Mouse (Mus musculus): Measurements from ENCODE around the gene Nfe2l2. TPM values are rescaled to one million over a fixed set of nuclear protein-coding genes. Genes with fewer than 3 reads are reported as not detected.
"Not testable (repeated sequence)": the region's sequence is repeated elsewhere in the genome, so short reads cannot be mapped to it uniquely, and the experiment has no call there.

The Nfe2l2 gene
- polyA plus RNA-seq, 1 experiment from 2014 or later = 55.3 TPM

DNA sequence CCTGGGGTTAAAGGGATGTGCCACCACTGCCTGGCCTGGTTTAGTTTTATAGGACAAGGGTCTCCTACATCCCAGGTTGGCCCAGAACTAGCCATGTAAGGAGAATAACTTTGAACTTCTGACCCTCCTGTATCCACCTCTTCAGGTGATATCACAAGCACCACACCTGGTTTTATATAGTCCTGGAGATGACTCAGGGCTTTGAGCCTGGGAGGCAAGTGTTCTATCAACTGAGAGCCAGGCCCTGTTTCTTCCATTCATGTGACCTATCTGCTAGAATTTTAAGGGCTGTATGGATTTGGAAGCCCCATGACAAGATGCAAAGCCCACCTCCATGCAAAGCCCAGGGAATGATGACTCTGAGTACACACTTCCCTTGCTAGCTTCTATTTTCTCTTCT, 51.3 kb downstream of the Nfe2l2 start:
- Histone ChIP-seq H3K4me2 (ENCODE audit: low read length) (no peak overlapping the region), H3K27me3 (ENCODE audit: control insufficient read depth, insufficient read depth, low read length) (no peaks in the 10 kb centered on the region), H3K4me1 (ENCODE audit: control insufficient read depth in 2 of 2, insufficient read depth in 2 of 2, low read length in 2 of 2) (peaks cover 0 to 16% of the 10 kb centered on the region in 2 experiments; a peak in 3 of 4 replicates), H3K36me3 (ENCODE audit: control insufficient read depth, insufficient read depth, low read length) (no peaks in the 10 kb centered on the region), H3K27ac (replicated peaks in 1 of 2; ENCODE audit: control insufficient read depth in 1 of 2, insufficient read depth in 1 of 2, low read depth in 2 of 2, low read length in 2 of 2) (no peak overlapping the region), H3K9ac (ENCODE audit: low read length) (no peak overlapping the region), H3K9me3 (ENCODE audit: control insufficient read depth, low read length) (no peaks in the 10 kb centered on the region), H3K4me3 (ENCODE audit: control insufficient read depth in 1 of 2, insufficient read depth in 1 of 2, low read depth in 1 of 2, low read length in 2 of 2) (no peak overlapping the region)
- ATAC-seq (ENCODE audit: insufficient number of reproducible peaks, insufficient read depth, low FRiP score, low read depth) = no peak

DNA sequence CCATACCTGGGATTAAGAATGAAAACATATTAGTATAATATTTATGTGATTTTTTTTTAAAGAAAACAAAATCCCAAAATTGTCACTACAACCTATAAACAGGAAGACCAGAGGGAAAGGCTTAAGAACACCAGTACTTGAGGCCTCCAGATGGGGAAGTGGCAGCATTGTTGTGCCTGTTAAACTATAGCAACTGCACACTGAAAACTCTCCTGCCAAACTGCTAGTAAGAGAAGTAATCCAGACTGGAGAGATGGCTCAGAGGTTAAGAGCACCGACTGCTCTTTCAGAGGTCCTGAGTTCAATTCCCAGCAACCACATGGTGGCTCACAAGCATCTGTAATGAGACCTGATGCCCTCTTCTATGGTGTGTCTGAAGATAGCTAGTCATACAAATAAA, 54.0 kb downstream of the Nfe2l2 start:
- ATAC-seq (ENCODE audit: insufficient number of reproducible peaks, insufficient read depth, low FRiP score, low read depth) = no peak
- Histone ChIP-seq H3K9ac (ENCODE audit: low read length) (no peak overlapping the region), H3K4me2 (ENCODE audit: low read length) (no peak overlapping the region), H3K9me3 (ENCODE audit: control insufficient read depth, low read length) (no peaks in the 10 kb centered on the region), H3K27ac (replicated peaks in 1 of 2; ENCODE audit: control insufficient read depth in 1 of 2, insufficient read depth in 1 of 2, low read depth in 2 of 2, low read length in 2 of 2) (no peak overlapping the region), H3K36me3 (ENCODE audit: control insufficient read depth, insufficient read depth, low read length) (no peaks in the 10 kb centered on the region), H3K4me1 (ENCODE audit: control insufficient read depth in 2 of 2, insufficient read depth in 2 of 2, low read length in 2 of 2) (peaks cover 0 to 6% of the 10 kb centered on the region in 2 experiments; a peak in 1 of 4 replicates), H3K27me3 (ENCODE audit: control insufficient read depth, insufficient read depth, low read length) (no peaks in the 10 kb centered on the region), H3K4me3 (ENCODE audit: control insufficient read depth in 1 of 2, insufficient read depth in 1 of 2, low read depth in 1 of 2, low read length in 2 of 2) (no peak overlapping the region)
- WGBS = 91% methylated on average over 1 of the region's 1 CpGs

DNA sequence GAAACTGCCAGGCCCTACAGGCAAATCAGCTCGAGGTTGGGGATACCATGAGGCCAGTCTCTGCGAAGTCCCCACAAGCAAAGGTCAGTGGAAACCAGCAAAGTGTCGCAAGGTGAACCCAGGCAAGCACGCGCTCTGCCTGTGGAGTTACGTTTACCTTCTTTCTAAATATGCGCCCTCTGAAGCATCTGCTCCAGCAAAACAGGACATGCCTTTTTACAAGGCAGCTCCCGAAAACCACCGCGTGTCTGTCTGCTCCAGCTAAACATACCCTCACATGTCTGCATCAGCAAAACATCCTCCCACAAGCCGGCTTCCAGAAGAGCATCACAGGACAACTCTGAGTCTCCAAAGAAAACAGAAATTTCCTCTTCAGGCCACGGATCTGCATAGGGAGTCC, 59.2 kb downstream of the Nfe2l2 start:
- Histone ChIP-seq H3K9me3 (ENCODE audit: control insufficient read depth, low read length) (no peaks in the 10 kb centered on the region), H3K4me3 (ENCODE audit: control insufficient read depth in 1 of 2, insufficient read depth in 1 of 2, low read depth in 1 of 2, low read length in 2 of 2) (no peak overlapping the region), H3K27me3 (ENCODE audit: control insufficient read depth, insufficient read depth, low read length) (no peaks in the 10 kb centered on the region), H3K4me1 (ENCODE audit: control insufficient read depth in 2 of 2, insufficient read depth in 2 of 2, low read length in 2 of 2) (peaks cover 4 to 13% of the 10 kb centered on the region in 2 experiments), H3K4me2 (ENCODE audit: low read length) (no peak overlapping the region), H3K36me3 (ENCODE audit: control insufficient read depth, insufficient read depth, low read length) (no peaks in the 10 kb centered on the region), H3K9ac (ENCODE audit: low read length) (no peak overlapping the region), H3K27ac (replicated peaks in 1 of 2; ENCODE audit: control insufficient read depth in 1 of 2, insufficient read depth in 1 of 2, low read depth in 2 of 2, low read length in 2 of 2) (no peak overlapping the region)
- ATAC-seq (ENCODE audit: insufficient number of reproducible peaks, insufficient read depth, low FRiP score, low read depth) = no peak
- 87% methylated on average over 12 of the region's 12 CpGs for WGBS

DNA sequence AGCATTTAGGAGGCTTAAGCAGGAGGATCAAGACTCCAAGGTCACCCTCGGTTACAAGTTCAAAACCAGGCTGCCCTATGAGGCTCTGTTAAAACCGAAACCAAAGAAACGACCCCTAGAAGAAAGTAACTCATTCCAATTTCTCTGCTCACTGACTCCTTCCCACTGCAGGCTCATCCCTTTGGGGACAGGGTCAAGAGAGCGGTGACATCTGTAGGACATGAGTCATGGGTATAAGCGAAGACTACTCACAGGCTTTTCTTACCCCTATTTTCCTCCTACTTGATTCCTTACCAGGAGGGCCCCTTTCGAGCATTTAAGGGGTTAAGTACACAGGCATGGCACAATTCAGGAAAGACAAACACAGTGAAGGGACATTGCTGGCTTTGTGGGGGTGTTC, 60.5 kb downstream of the Nfe2l2 start:
- Histone ChIP-seq H3K9ac (ENCODE audit: low read length) (no peak overlapping the region), H3K27ac (replicated peaks in 1 of 2; ENCODE audit: control insufficient read depth in 1 of 2, insufficient read depth in 1 of 2, low read depth in 2 of 2, low read length in 2 of 2) (0 out of 4 replicates have a peak overlapping the region, but pooled peaks of 1 of the 2 experiments have one; percentile 71), H3K9me3 (ENCODE audit: control insufficient read depth, low read length) (no peaks in the 10 kb centered on the region), H3K4me3 (ENCODE audit: control insufficient read depth in 1 of 2, insufficient read depth in 1 of 2, low read depth in 1 of 2, low read length in 2 of 2) (no peak overlapping the region), H3K27me3 (ENCODE audit: control insufficient read depth, insufficient read depth, low read length) (no peaks in the 10 kb centered on the region), H3K4me1 (ENCODE audit: control insufficient read depth in 2 of 2, insufficient read depth in 2 of 2, low read length in 2 of 2) (peaks cover 4 to 13% of the 10 kb centered on the region in 2 experiments), H3K4me2 (ENCODE audit: low read length) (no peak overlapping the region), H3K36me3 (ENCODE audit: control insufficient read depth, insufficient read depth, low read length) (no peaks in the 10 kb centered on the region)
- no peak for ATAC-seq (ENCODE audit: insufficient number of reproducible peaks, insufficient read depth, low FRiP score, low read depth)
- WGBS = 80% methylated on average over 6 of the region's 6 CpGs

DNA sequence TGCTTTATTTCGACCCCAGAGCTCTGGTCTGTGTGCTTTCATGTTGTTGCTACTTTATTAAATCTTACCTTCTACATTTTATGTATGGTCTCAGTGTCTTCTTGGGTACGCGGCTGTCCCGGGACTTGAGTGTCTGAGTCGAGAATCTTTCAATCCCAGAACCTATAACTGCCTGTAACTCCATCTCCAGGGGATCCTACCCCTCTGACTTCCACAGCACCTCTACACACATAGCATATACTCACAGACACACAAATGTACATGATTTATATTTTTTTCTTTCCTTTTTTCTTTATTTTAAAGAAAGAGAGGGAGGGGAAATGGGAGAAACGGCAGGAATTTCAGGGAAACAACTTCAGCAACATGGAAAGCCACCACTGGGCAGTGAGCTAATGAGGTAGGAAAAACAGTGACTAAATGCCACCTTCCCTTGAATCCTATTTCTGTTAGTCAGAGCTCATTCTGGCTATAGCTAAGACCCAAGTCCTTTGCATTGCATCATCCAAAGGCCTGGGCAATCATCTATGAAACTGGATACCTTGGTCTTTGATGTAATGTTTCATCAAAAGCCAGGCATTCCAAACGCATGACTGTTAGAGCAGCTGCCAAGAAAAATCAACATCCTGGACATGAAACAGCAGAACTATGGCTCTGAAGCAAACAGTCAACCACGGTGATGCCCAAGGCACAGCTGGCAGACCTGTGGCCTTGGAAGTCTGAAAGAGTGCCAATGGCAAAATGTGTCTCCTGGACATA, 61.5 kb downstream of the Nfe2l2 start:
- no peak overlapping the region for H3K9ac ChIP-seq (ENCODE audit: low read length)
- peak overlapping the region; percentile 71 to 86 for H3K27ac ChIP-seq (replicated peaks in 1 of 2; ENCODE audit: control insufficient read depth in 1 of 2, insufficient read depth in 1 of 2, low read depth in 2 of 2, low read length in 2 of 2)
- H3K27me3 ChIP-seq (ENCODE audit: control insufficient read depth, insufficient read depth, low read length) = no peaks in the 10 kb centered on the region
- no peak overlapping the region for H3K4me3 ChIP-seq (ENCODE audit: control insufficient read depth in 1 of 2, insufficient read depth in 1 of 2, low read depth in 1 of 2, low read length in 2 of 2)
- H3K36me3 ChIP-seq (ENCODE audit: control insufficient read depth, insufficient read depth, low read length) = no peaks in the 10 kb centered on the region
- WGBS = 62% methylated on average over 8 of the region's 8 CpGs
- H3K4me1 ChIP-seq (ENCODE audit: control insufficient read depth in 2 of 2, insufficient read depth in 2 of 2, low read length in 2 of 2) = peaks cover 4 to 13% of the 10 kb centered on the region in 2 experiments
- no peaks in the 10 kb centered on the region for H3K9me3 ChIP-seq (ENCODE audit: control insufficient read depth, low read length)
- H3K4me2 ChIP-seq (ENCODE audit: low read length) = no peak overlapping the region
- ATAC-seq (ENCODE audit: insufficient number of reproducible peaks, insufficient read depth, low FRiP score, low read depth) = no peak

DNA sequence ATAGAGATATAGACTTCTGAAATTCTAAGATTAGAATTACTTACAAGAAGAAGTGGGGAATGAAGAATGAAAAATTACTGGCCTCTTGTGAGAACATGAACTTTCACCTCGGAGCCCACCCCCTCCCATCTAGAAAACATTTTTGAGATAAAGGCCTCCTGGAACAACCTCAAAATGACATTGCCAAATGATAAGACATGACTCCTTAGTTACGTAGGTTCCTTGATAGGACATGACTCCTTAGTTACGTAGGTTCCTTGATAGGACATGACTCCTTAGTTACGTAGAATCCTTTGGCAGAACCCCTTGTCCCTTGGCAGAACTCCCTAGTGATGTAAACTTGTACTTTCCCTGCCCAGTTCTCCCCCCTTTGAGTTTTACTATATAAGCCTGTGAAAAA, 62.1 kb downstream of the Nfe2l2 start:
- not testable (repeated sequence) for H3K4me3 ChIP-seq (ENCODE audit: control insufficient read depth in 1 of 2, insufficient read depth in 1 of 2, low read depth in 1 of 2, low read length in 2 of 2); H3K36me3 ChIP-seq (ENCODE audit: control insufficient read depth, insufficient read depth, low read length); H3K27ac ChIP-seq (replicated peaks in 1 of 2; ENCODE audit: control insufficient read depth in 1 of 2, insufficient read depth in 1 of 2, low read depth in 2 of 2, low read length in 2 of 2); H3K9me3 ChIP-seq (ENCODE audit: control insufficient read depth, low read length); H3K9ac ChIP-seq (ENCODE audit: low read length); H3K4me2 ChIP-seq (ENCODE audit: low read length); H3K27me3 ChIP-seq (ENCODE audit: control insufficient read depth, insufficient read depth, low read length); ATAC-seq (ENCODE audit: insufficient number of reproducible peaks, insufficient read depth, low FRiP score, low read depth)
- 33% methylated on average over 3 of the region's 4 CpGs for WGBS
- H3K4me1 ChIP-seq (ENCODE audit: control insufficient read depth in 2 of 2, insufficient read depth in 2 of 2, low read length in 2 of 2) = peaks cover 4 to 13% of the 10 kb centered on the region in 2 experiments

DNA sequence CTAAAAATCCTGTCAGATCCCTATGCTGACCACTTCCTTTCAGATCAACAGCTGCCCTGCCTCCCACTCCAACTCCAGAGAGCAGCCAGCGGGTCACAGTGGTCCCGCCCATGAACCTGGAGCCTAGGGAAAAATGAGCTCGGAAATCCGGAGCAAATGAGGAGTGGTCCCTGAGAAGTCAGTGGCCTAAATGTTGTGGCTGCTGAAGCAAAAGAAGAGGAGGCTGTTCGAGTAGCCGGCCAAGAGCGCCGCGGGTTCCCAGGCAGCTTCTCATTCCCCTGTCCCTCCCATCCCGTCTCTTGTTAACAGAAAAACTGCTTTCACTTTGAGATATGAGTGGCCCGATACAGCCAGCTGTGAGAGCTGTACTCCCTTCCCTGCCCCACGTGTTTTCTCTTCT, 64.9 kb downstream of the Nfe2l2 start:
- Histone ChIP-seq H3K4me3 (ENCODE audit: control insufficient read depth in 1 of 2, insufficient read depth in 1 of 2, low read depth in 1 of 2, low read length in 2 of 2) (peak overlapping the region in 1 of 2 experiments; percentile 22; a peak in 1 of 4 replicates), H3K4me2 (ENCODE audit: low read length) (peak overlapping the region; percentile 27; the same call in 1 of the 2 replicates), H3K4me1 (ENCODE audit: control insufficient read depth in 2 of 2, insufficient read depth in 2 of 2, low read length in 2 of 2) (peaks cover 4 to 13% of the 10 kb centered on the region in 2 experiments), H3K27ac (replicated peaks in 1 of 2; ENCODE audit: control insufficient read depth in 1 of 2, insufficient read depth in 1 of 2, low read depth in 2 of 2, low read length in 2 of 2) (peak overlapping the region; percentile 54 to 69; a peak in 2 of 4 replicates)
- H3K36me3 ChIP-seq (ENCODE audit: control insufficient read depth, insufficient read depth, low read length); H3K9ac ChIP-seq (ENCODE audit: low read length); H3K9me3 ChIP-seq (ENCODE audit: control insufficient read depth, low read length); ATAC-seq (ENCODE audit: insufficient number of reproducible peaks, insufficient read depth, low FRiP score, low read depth); H3K27me3 ChIP-seq (ENCODE audit: control insufficient read depth, insufficient read depth, low read length): not testable (repeated sequence)
- WGBS = 8% methylated on average over 11 of the region's 12 CpGs

DNA sequence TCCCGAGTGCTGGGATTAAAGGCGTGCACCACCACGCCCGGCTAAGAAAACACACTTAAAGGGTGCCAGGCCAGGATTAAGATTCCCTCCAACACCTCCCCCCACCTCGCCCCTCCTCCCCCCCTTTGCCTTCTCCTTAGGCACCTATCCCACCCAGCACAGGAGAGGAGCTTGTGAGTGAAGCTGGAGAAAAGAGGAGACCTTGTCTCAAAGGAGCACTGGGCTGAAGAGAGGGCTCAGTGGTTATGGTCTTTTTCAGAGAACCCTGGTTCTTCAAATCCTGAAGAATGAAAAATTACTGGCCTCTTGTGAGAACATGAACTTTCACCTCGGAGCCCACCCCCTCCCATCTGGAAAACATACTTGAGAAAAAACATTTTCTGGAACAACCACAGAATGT, 66.6 kb downstream of the Nfe2l2 start:
- not testable (repeated sequence) for H3K36me3 ChIP-seq (ENCODE audit: control insufficient read depth, insufficient read depth, low read length); H3K4me1 ChIP-seq (ENCODE audit: control insufficient read depth in 2 of 2, insufficient read depth in 2 of 2, low read length in 2 of 2); H3K4me3 ChIP-seq (ENCODE audit: control insufficient read depth in 1 of 2, insufficient read depth in 1 of 2, low read depth in 1 of 2, low read length in 2 of 2); H3K9me3 ChIP-seq (ENCODE audit: control insufficient read depth, low read length); H3K9ac ChIP-seq (ENCODE audit: low read length); H3K27ac ChIP-seq (replicated peaks in 1 of 2; ENCODE audit: control insufficient read depth in 1 of 2, insufficient read depth in 1 of 2, low read depth in 2 of 2, low read length in 2 of 2); H3K27me3 ChIP-seq (ENCODE audit: control insufficient read depth, insufficient read depth, low read length); H3K4me2 ChIP-seq (ENCODE audit: low read length); ATAC-seq (ENCODE audit: insufficient number of reproducible peaks, insufficient read depth, low FRiP score, low read depth)
- 90% methylated on average over 6 of the region's 6 CpGs for WGBS
